ENCODE assay signal across 21 mouse cellular contexts in the genomic region with DNA sequence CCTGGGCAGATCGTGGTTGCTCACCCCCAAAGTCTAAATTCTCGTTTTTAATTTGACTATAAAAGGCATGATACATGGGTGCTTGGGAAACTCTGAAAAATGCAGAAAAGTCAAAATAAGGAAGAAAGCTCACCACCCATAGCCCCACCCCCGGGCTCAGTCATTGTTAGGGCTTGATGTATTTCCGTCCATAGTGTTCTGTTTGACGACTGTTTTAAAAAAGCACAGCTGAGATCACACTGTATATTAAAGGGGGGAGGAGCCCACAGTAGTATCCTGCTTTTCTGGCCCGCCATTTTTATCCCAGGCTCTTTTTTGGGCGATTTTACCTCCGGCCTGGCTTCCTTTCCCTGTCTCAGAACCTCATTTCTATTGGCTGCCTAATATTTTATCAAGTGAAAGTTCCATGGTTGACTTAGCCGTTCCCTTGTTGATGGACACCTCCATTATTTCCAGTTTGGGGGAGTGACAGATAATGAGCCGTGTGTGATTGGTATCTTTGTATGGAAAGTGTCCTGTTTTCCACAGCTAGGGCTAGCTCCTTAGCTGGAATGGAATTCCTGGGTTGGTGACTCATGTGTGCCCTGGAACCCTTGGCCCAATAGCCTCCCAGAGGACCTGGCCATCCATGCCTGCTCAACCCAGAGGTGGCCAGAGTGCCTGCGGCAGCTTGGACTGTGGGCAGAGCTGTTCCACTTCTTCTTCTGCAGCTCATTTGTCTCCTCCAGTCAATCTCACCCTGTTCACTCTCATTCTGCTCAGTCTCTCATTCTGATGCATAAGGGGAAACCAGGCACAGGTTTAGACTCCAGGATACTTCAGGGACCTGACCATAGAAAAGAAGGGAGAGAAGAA. TPM values are rescaled to one million over a fixed set of nuclear protein-coding genes. Genes with fewer than 3 reads are reported as not detected.
A peak's percentile ranks its signal among the peaks of the same experiment; 100 is the strongest.
DNase-seq lines count a peak whose midpoint lies in the region; ATAC-seq and TF ChIP-seq lines count a peak whose summit lies in the region.
"Had no signal": no experiment of that assay in that cellular context is flagged by ENCODE, and none has a peak within 500 bp of the region (broad histone marks: within the 10 kb centered on the region; RNA-seq: fewer than 3 reads in every experiment).

No protein-coding gene starts in this region.

- no peak overlapping the region for H3ac ChIP-seq in C2C12 (ENCODE audit: control insufficient read depth, insufficient read length, low read depth)

- 71% methylated on average over 11 of the region's 11 CpGs for WGBS in kidney, embryonic 15.5 days
- WGBS in kidney, embryonic 14.5 days = 74% methylated on average over 11 of the region's 11 CpGs

- peak; percentile 38 to 70 for DNase-seq in adrenal gland, adult (ENCODE audit: inconsistent age in 2 of 2, low spot score in 1 of 2)
- DNase-seq in adrenal gland, postnatal 4 days (ENCODE audit: low spot score in 2 of 2) = no peak
- no peak for DNase-seq in frontal cortex, postnatal 36 days (ENCODE audit: low spot score in 2 of 2)
- DNase-seq in gastrocnemius, postnatal 4 days (ENCODE audit: low spot score in 2 of 2) = no peak
- DNase-seq: cerebellum, adult 2 months; gastrocnemius, adult 2 months; heart, adult 11 months; kidney, adult 8-10 months; layer of hippocampus, postnatal 36 days; liver, postnatal 0 days; right cerebral cortex, postnatal 4 days; thymus, postnatal 36 days had no signal

- no peaks in the 10 kb centered on the region for H3K4me1 ChIP-seq in kidney, embryonic 15.5 days
- H3K4me1 ChIP-seq in kidney, embryonic 14.5 days (ENCODE audit: control insufficient read depth, insufficient read depth, low read length) = no peaks in the 10 kb centered on the region
- peaks cover 8% of the 10 kb centered on the region; the same call in 1 of the 2 replicates for H3K4me1 ChIP-seq in brown adipose tissue, adult 24 weeks (ENCODE audit: control insufficient read depth, insufficient read depth, insufficient read length, low read length)
- H3K4me1 ChIP-seq: embryonic facial prominence, embryonic 12.5 days; forebrain, embryonic 15.5 days; limb, embryonic 15.5 days; neural tube, embryonic 13.5 days had no signal

- H3K4me2 ChIP-seq in kidney, embryonic 15.5 days = no peak overlapping the region
- H3K4me2 ChIP-seq in kidney, embryonic 14.5 days (replicated peaks; ENCODE audit: low read depth, low read length) = no peak overlapping the region
- H3K4me2 ChIP-seq: embryonic facial prominence, embryonic 12.5 days; forebrain, embryonic 15.5 days; limb, embryonic 15.5 days; neural tube, embryonic 13.5 days had no signal

- no peak for ATAC-seq in kidney, embryonic 15.5 days (replicated peaks; ENCODE audit: low FRiP score)
- no peak for ATAC-seq in kidney, embryonic 14.5 days (ENCODE audit: low FRiP score, low TSS enrichment)
- ATAC-seq: forebrain, embryonic 15.5 days; inflammation-experienced regulatory T-cells, adult 6 months; liver, postnatal 0 days had no signal

- no peaks in the 10 kb centered on the region for H3K79me3 ChIP-seq in C2C12 (ENCODE audit: low read depth)

- no peaks in the 10 kb centered on the region for H3K9me3 ChIP-seq in kidney, embryonic 15.5 days (replicated peaks)
- H3K9me3 ChIP-seq in kidney, embryonic 14.5 days (ENCODE audit: control insufficient read depth, low read length) = no peaks in the 10 kb centered on the region
- H3K9me3 ChIP-seq: embryonic facial prominence, embryonic 12.5 days; forebrain, embryonic 15.5 days; limb, embryonic 15.5 days; neural tube, embryonic 13.5 days had no signal

- H3K36me3 ChIP-seq in kidney, embryonic 15.5 days = no peaks in the 10 kb centered on the region
- no peaks in the 10 kb centered on the region for H3K36me3 ChIP-seq in kidney, embryonic 14.5 days (ENCODE audit: control insufficient read depth, insufficient read depth, low read length)
- H3K36me3 ChIP-seq in C2C12 (ENCODE audit: control insufficient read depth, insufficient read depth) = no peaks in the 10 kb centered on the region
- H3K36me3 ChIP-seq: embryonic facial prominence, embryonic 12.5 days; forebrain, embryonic 15.5 days; limb, embryonic 15.5 days; neural tube, embryonic 13.5 days had no signal

- H3K4me3 ChIP-seq in kidney, embryonic 15.5 days (replicated peaks) = no peak overlapping the region
- H3K4me3 ChIP-seq in kidney, embryonic 14.5 days (ENCODE audit: low read length) = no peak overlapping the region
- no peak overlapping the region for H3K4me3 ChIP-seq in C2C12 (ENCODE audit: insufficient read depth, poor library complexity, severe bottlenecking)
- H3K4me3 ChIP-seq in brown adipose tissue, adult 24 weeks (ENCODE audit: insufficient read depth, low read depth, low read length) = no peak overlapping the region
- H3K4me3 ChIP-seq: embryonic facial prominence, embryonic 12.5 days; forebrain, embryonic 15.5 days; gastrocnemius, adult 2 months; limb, embryonic 15.5 days; neural tube, embryonic 13.5 days had no signal

- TF ChIP-seq CTCF in C2C12 (IDR thresholded peaks at IDR 0.05; ENCODE audit: control insufficient read depth, insufficient read depth, insufficient read length) = no peak

- H3K79me2 ChIP-seq in C2C12 (ENCODE audit: control insufficient read depth, insufficient read depth) = no peaks in the 10 kb centered on the region

- H3K27ac ChIP-seq in kidney, embryonic 15.5 days = 0 out of 2 replicates have a peak overlapping the region, but pooled peaks have one; percentile 18
- H3K27ac ChIP-seq in kidney, embryonic 14.5 days (ENCODE audit: low read depth, low read length) = no peak overlapping the region; the same call in 1 of the 2 replicates
- peak overlapping the region; percentile 65 for H3K27ac ChIP-seq in brown adipose tissue, adult 24 weeks (replicated peaks; ENCODE audit: low read depth, low read length)
- H3K27ac ChIP-seq: embryonic facial prominence, embryonic 12.5 days; forebrain, embryonic 15.5 days; gastrocnemius, adult 2 months; limb, embryonic 15.5 days; neural tube, embryonic 13.5 days had no signal

- no peaks in the 10 kb centered on the region for H3K27me3 ChIP-seq in kidney, embryonic 15.5 days
- no peaks in the 10 kb centered on the region for H3K27me3 ChIP-seq in kidney, embryonic 14.5 days (ENCODE audit: control insufficient read depth, insufficient read depth, low read length)
- H3K27me3 ChIP-seq in C2C12 (ENCODE audit: control insufficient read depth, insufficient read depth, insufficient read length) = no peaks in the 10 kb centered on the region
- H3K27me3 ChIP-seq: embryonic facial prominence, embryonic 12.5 days; forebrain, embryonic 15.5 days; limb, embryonic 15.5 days; neural tube, embryonic 13.5 days had no signal

- no peak overlapping the region for H3K9ac ChIP-seq in kidney, embryonic 15.5 days
- H3K9ac ChIP-seq in kidney, embryonic 14.5 days (ENCODE audit: low read depth, low read length) = no peak overlapping the region
- H3K9ac ChIP-seq: embryonic facial prominence, embryonic 12.5 days; forebrain, embryonic 15.5 days; limb, embryonic 15.5 days; liver, postnatal 0 days; neural tube, embryonic 13.5 days had no signal

TF ChIP-seq in C2C12, 6 proteins besides CTCF, POLR2A, EP300 and RAD21:
- no peak for TF ChIP-seq MYOD1 (IDR thresholded peaks at IDR 0.05; ENCODE audit: control insufficient read depth, insufficient read length, low read depth)
- TF ChIP-seq FOSL1 (IDR thresholded peaks at IDR 0.05; ENCODE audit: insufficient read depth, low read length, poor library complexity, severe bottlenecking) = peak; percentile 56
- TF ChIP-seq MAX (IDR thresholded peaks at IDR 0.05) = peak; percentile 88
- no peak for TF ChIP-seq MYOG (IDR thresholded peaks at IDR 0.05; ENCODE audit: control insufficient read depth, extremely low read depth, insufficient read length)
- TF ChIP-seq USF1 (IDR thresholded peaks at IDR 0.05; ENCODE audit: low read depth) = no peak

RNA-seq across cellular contexts. Expression of a gene that starts 22.7 kb away (rescaled TPM):
- total RNA-seq in adrenal gland, postnatal 4 days (2021) = 10 to 100 TPM; 31.3 to 35.1 TPM
- 3.8 and 5.1 TPM in 2 replicates for polyA plus RNA-seq in kidney, embryonic 15.5 days (2015; fragmentation: Nextera tagmentation; extraction: Ambion mirVana)
- 5.0 and 5.8 TPM in 2 replicates for polyA plus RNA-seq in kidney, embryonic 14.5 days (2014; fragmentation: Nextera tagmentation; extraction: Ambion mirVana)
- polyA plus RNA-seq in C2C12 (2012; fragmentation: generic; extraction: Trizol) = 27.2 TPM
- polyA plus RNA-seq in brown adipose tissue, adult 24 weeks (2012; ENCODE audit: insufficient read depth, insufficient read length, missing spikeins) = 9.8 and 13.0 TPM in 2 replicates
- 10 to 100 TPM; 51.5 to 52.8 TPM for total RNA-seq in gastrocnemius, postnatal 4 days (2021)

RNA-seq across cellular contexts. Expression of a gene that starts 53.7 kb away (rescaled TPM):
- 10 to 100 TPM; 26.4 to 27.6 TPM for total RNA-seq in adrenal gland, postnatal 4 days (2021)
- polyA plus RNA-seq in kidney, embryonic 15.5 days (2015; fragmentation: Nextera tagmentation; extraction: Ambion mirVana) = 10.9 and 11.2 TPM in 2 replicates
- polyA plus RNA-seq in kidney, embryonic 14.5 days (2014; fragmentation: Nextera tagmentation; extraction: Ambion mirVana) = 9.5 and 11.9 TPM in 2 replicates
- 7.9 TPM for polyA plus RNA-seq in C2C12 (2012; fragmentation: generic; extraction: Trizol)
- polyA plus RNA-seq in brown adipose tissue, adult 24 weeks (2012; ENCODE audit: insufficient read depth, insufficient read length, missing spikeins) = 47.9 and 62.7 TPM in 2 replicates
- total RNA-seq in gastrocnemius, postnatal 4 days (2021) = 1 to 10 TPM; 8.7 to 8.8 TPM

RNA-seq across cellular contexts. Expression of a gene that starts 54.2 kb away (rescaled TPM):
- total RNA-seq in adrenal gland, postnatal 4 days (2021) = 100 to 1,000 TPM; 927 to 955 TPM
- 1,112 and 1,115 TPM in 2 replicates for polyA plus RNA-seq in kidney, embryonic 15.5 days (2015; fragmentation: Nextera tagmentation; extraction: Ambion mirVana)
- 1,350 and 1,409 TPM in 2 replicates for polyA plus RNA-seq in kidney, embryonic 14.5 days (2014; fragmentation: Nextera tagmentation; extraction: Ambion mirVana)
- 1,181 TPM for polyA plus RNA-seq in C2C12 (2012; fragmentation: generic; extraction: Trizol)
- polyA plus RNA-seq in brown adipose tissue, adult 24 weeks (2012; ENCODE audit: insufficient read depth, insufficient read length, missing spikeins) = 424 and 522 TPM in 2 replicates
- total RNA-seq in gastrocnemius, postnatal 4 days (2021) = 100 to 1,000 TPM; 475 to 533 TPM

Comparison
In these comparisons a context has a peak if more than half of its experiments do, and no peak if none do; other contexts are left out.
1. DNase-seq: peak in adrenal gland, adult (2 of 2); none in adrenal gland, postnatal 4 days (0 of 2), frontal cortex, postnatal 36 days (0 of 2) and gastrocnemius, postnatal 4 days (0 of 2).